Mouse (Mus musculus) megakaryocyte-erythroid progenitor cell, adult 5-6 weeks (primary cell): ENCODE results near the gene Smim6. TPM values are rescaled to one million over a fixed set of nuclear protein-coding genes. Genes with fewer than 3 reads are reported as not detected.

ENCODE experiments used
- ATAC-seq: replicated peaks from 2 replicates; pipeline ENCODE4 v1.8.0; 2016; ENCODE audit warnings: mild to moderate bottlenecking, inconsistent platforms; ENCODE audit not compliant: severe bottlenecking, poor library complexity, low FRiP score, low TSS enrichment
- total RNA-seq, 2 experiments: library from RNA; stranded (forward) in 1 of 2; stranded (reverse) in 1 of 2; fragments of 200-1000, 215-1000 nt in 1 of 2; fragments of >200 nt in 1 of 2; fragmentation: Nextera tagmentation in 1 of 2; gene quantifications; 2 replicates each; pipeline ENCODE4 v1.2.3; 2014 to 2017

Smim6 gene
- 2.0 and 5.2 TPM in 2 replicates for total RNA-seq (2014; fragmentation: Nextera tagmentation)
- total RNA-seq (2017), result not detected in 2 replicates

DNA sequence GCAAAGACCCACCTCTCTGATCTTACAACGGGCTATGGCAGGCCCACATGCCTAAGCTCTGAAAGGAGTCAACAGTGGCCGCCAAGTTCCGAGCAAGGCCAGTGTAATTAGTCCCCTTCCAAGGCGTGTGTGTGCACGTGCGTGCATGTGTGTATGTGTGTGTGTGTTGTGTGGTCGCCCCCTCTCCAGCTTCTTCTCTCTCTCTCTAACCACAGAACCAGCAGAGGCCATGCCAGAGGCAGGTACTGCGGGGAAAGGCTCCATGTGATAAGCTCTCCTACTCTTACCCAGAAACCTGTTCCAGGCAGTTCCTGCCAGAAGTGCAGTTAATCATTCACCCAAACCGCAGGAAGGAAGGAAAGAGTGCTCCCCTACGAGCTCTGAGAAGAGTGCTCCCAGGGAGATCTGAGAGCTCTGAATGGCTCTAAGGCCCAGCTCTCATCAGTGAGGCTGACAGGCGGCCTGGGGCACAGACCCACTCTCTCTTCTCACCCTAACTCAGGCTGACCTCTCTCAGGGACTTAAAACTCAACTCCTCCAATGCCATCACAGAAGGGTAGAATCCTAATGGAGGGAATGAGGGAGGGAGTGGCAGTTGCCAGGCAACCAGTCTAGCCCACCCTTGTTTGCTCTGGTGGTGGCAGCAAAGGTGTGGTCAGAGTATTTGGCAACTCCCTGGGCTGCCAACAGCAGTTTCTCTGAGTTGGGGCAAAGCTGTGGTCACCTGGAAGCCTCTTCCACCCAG lies at the start of gene Smim6:
TSS of gene Smim6 (plus strand) at position 386 of the 745 bp plus-strand sequence.
- peak; percentile 46 for ATAC-seq

GRCm38 (mm10) chr11:115863895-115864294 lies 47.9 kb upstream of the Smim6 start:
- no peak for ATAC-seq

GRCm38 (mm10) chr11:115869393-115869792 lies 42.4 kb upstream of the Smim6 start:
- ATAC-seq, result peak; percentile 53

DNA sequence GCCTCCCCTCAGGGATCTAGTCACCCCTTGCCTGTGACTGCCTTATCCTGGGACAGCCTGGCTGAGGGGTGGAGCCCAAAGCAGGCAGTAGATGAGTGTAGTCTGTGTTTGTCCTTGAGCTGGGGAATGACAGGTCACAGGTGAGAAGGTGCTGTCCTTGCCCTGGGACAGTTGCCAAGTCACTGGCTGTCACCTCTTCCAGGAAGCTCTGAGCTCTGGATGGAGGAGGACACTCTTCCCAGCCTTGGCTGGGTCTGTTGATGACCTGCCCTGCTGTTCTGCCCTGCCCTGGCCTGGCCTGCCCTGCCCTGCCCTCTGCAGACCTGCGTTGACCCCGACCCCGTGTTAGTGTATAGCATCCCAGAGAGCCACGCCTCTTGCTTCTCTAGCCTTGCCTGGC lies 39.4 kb upstream of the Smim6 start:
- ATAC-seq, result no peak

DNA sequence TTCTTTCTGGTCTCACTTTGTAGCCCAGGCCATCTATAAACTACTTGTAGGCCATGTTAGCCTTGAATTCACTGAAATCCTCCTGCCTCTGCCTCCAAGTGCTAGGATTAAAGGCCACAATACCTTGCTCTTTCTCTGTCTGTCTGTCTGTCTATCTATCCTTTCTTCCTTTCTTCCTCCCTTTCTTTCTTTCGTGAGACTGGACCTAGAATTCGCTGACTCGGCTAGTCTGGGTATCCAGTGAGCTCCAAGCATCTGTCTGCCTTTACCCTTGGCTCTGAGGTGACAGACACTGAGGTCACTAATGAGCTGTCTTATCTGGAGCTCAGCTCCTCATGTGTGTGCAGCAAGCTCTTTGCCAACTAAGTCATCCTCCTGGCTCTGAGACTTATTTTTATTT lies 35.9 kb upstream of the Smim6 start:
- no peak for ATAC-seq

- no peak for ATAC-seq
Observed at GRCm38 (mm10) chr11:115876438-115876837, 35.4 kb upstream of the Smim6 start.

DNA sequence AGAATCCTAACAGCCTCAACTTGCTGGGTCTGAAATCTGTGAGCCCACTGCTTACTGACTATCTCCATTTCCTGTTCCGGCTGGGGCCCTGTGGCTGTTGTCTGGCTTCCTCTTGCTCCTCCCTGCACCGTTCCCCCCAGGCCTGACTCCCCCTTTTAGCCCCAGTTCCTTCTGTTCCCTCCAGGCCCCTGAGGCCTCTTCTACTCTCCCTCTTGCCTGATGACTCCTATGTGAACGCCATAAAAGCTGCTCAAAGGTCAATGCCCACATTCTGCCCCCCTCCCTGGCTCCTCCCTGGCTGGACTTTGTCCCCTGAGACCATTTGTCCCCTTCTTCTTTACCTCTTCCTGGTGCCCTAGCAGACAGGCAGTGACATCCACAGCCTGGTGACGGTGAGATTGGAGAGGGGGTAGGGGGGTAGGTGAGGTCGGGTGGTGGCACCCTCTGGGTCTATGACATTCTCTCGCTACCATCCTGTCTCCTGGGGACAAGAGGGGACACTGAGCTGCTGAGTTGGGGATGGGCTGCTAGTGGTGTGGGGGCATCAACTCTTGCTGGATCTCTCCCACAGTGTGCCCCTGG lies 34.6 kb upstream of the Smim6 start:
- no peak for ATAC-seq

DNA sequence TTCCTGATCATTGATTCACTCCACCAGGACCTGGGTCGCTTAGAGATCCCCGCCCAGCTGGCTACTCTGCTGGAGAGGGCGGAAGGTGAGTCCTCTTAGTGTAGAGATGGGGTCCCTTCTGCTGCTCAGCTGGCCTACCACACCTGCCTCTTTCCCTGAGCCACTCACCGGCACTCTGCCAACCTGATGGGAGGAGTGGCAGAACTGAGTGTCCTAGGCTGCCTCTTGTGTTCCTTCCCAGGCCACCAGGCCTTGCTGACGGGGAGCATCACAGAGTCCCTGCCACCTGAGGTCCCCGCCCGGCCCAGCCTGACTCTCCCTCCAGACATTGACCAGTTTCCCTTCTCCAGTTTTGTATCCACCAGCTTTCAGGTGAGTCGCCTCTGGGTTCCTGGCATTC lies 33.7 kb upstream of the Smim6 start:
- ATAC-seq, result no peak

GRCm38 (mm10) chr11:115881002-115881401 lies 30.8 kb upstream of the Smim6 start:
- ATAC-seq, result peak; percentile 44; the same call in 1 of the 2 replicates

GRCm38 (mm10) chr11:115883251-115883650 lies 28.6 kb upstream of the Smim6 start:
- ATAC-seq, result no peak

GRCm38 (mm10) chr11:115884361-115884760 lies 27.5 kb upstream of the Smim6 start:
- ATAC-seq, result no peak

DNA sequence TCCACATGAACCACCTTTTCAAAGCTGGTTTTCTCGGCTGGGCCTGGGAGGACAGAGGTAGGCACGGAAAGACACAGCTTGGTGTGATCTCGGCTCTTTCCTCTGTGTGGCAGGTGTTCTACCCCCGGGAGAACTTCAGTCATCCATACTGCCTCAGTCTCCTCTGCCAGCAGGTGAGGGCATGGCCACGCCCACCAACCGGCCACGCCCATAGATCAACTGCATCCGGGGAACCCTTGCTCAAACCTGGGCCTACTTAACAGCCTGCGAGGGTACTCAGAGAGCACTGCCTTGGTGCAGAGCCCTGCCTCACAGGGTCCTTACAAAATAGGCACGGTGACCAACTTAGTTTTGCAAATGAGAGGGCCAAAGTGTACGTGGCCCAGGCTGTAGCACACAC lies 26.5 kb upstream of the Smim6 start:
- no peak for ATAC-seq

DNA sequence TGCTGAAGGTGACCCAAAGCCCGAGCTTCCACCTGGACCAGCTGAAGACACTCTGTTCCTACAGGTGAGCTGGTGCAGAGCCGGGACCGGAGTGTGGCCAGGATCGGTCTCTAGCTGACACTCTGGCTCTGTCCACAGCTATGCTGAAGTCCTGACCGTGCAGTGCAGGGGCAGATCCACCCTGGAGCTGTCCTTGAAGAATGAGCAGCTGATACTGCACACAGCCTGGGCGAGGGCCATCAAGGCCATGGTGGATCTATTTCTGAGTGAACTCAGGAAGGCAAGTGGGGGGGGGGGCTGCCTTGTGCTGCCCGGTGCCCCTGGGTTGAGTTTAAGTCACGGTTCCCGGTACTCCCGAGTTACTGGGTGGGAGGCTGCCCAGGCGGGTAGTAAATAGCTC lies 25.4 kb upstream of the Smim6 start:
- no peak for ATAC-seq

- no peak for ATAC-seq
Observed at GRCm38 (mm10) chr11:115888020-115888419, 23.8 kb upstream of the Smim6 start.

GRCm38 (mm10) chr11:115889159-115889558 lies 22.7 kb upstream of the Smim6 start:
- no peak for ATAC-seq

- ATAC-seq, result no peak
Observed at GRCm38 (mm10) chr11:115892213-115892612, 19.6 kb upstream of the Smim6 start.

DNA sequence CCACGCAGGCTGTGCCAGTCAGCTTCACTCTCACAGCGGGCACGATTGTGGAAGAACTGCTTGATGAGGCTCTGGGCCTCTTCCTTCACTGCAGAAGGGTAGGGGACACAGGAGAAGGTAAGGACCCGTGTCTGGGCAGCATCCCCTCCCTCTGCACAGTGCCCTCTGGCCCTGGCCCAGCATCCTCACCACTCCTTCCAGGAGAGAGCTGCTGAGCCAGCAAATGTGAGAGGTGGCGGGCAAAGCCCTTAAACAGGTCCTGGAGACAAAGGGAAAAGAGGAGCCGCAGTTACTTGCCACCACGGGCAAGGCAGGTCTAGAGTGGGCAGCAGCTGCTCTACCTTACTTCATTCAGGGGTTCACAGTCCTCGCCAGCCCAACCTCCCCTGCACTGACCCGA lies 18.7 kb upstream of the Smim6 start:
- no peak for ATAC-seq

- peak; percentile 51 for ATAC-seq
Observed at GRCm38 (mm10) chr11:115894755-115895520, 16.9 kb upstream of the Smim6 start.

DNA sequence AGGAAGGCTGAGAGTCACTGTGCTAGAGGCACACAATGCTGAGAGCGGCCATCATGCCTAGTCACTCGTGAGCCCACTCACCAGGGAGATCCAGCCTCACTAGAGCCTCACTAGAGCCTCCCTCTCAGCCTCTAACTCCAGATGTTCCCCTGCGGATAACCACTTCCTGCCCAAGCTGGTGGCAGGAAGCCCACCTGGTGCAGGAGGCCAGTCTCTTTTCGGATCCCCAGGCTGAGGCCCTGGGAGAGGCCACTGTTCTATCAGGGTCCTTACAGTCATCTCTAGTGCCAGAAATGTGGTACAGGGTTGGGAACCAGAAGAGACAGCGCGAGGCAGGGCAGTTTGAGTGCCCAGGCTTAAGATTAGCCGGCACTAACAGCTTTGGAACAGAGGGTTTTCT lies 13.4 kb upstream of the Smim6 start:
- ATAC-seq, result no peak

DNA sequence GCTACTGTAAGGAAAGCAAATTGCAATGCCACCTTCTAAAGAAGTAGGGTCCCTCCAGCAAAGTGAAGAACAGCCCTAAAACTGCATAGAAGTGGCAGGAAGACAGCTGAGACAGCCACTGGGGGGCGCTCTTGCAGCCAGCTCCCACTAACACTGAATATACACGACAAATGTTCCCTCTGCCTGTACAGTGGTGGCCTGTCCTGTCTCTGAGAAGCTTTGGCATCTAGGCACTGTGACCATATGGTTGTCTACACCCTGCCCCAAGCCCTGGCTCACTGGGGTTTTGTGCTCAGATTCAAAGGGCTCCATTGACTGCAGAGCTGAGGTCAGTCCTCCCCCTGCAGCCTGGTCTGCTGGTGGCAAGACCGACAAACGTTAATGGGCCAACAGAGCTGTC lies 12.9 kb upstream of the Smim6 start:
- peak; percentile 6; the same call in 1 of the 2 replicates for ATAC-seq
